Mouse (Mus musculus): ENCODE measurements around the gene Zfp362.
A peak's percentile ranks its signal among the peaks of the same experiment; 100 is the strongest.

Zfp362 gene

GRCm38 (mm10) chr4:128801675-128802465 is 4.0 kb downstream of the Zfp362 start:
- DNase-seq, result no peak

- DNase-seq, result no peak
Observed at GRCm38 (mm10) chr4:128796788-128797187, 9.1 kb downstream of the Zfp362 start.

GRCm38 (mm10) chr4:128795596-128795995 is 10.2 kb downstream of the Zfp362 start:
- DNase-seq, result no peak

- peak; percentile 40 to 51 for DNase-seq
Observed at GRCm38 (mm10) chr4:128794198-128794597, 11.6 kb downstream of the Zfp362 start.

- DNase-seq, result no peak
Observed at GRCm38 (mm10) chr4:128793710-128794109, 12.1 kb downstream of the Zfp362 start.

- DNase-seq, result no peak
Observed at GRCm38 (mm10) chr4:128789646-128790045, 16.2 kb downstream of the Zfp362 start.

- DNase-seq, result no peak
Observed at GRCm38 (mm10) chr4:128788108-128788507, 17.7 kb downstream of the Zfp362 start.

GRCm38 (mm10) chr4:128787023-128787939 is 18.6 kb downstream of the Zfp362 start:
- DNase-seq, result no peak

GRCm38 (mm10) chr4:128785921-128786654 is 19.8 kb downstream of the Zfp362 start:
- DNase-seq, result no peak

- no peak for DNase-seq
Observed at GRCm38 (mm10) chr4:128784950-128785631, 20.8 kb downstream of the Zfp362 start.

GRCm38 (mm10) chr4:128782645-128783044 is 23.2 kb downstream of the Zfp362 start:
- no peak for DNase-seq

- no peak for DNase-seq
Observed at GRCm38 (mm10) chr4:128782037-128782436, 23.8 kb downstream of the Zfp362 start.

GRCm38 (mm10) chr4:128777593-128777992 is 28.3 kb downstream of the Zfp362 start:
- DNase-seq, result no peak

- peak; percentile 85 to 90 for DNase-seq
Observed at GRCm38 (mm10) chr4:128776568-128777289, 29.1 kb downstream of the Zfp362 start.

- DNase-seq, result peak; percentile 60 to 75
Observed at GRCm38 (mm10) chr4:128774467-128774866, 31.4 kb downstream of the Zfp362 start.

- DNase-seq, result no peak
Observed at GRCm38 (mm10) chr4:128773820-128774219, 32.0 kb downstream of the Zfp362 start.

- DNase-seq, result no peak
Observed at GRCm38 (mm10) chr4:128770698-128771097, 35.1 kb downstream of the Zfp362 start.

- no peak for DNase-seq
Observed at GRCm38 (mm10) chr4:128769569-128770355, 36.1 kb downstream of the Zfp362 start.

GRCm38 (mm10) chr4:128768120-128768519 is 37.7 kb downstream of the Zfp362 start:
- DNase-seq, result no peak

- DNase-seq, result peak; percentile 33 to 43
Observed at GRCm38 (mm10) chr4:128766929-128767328, 38.9 kb downstream of the Zfp362 start.

- DNase-seq, result no peak
Observed at GRCm38 (mm10) chr4:128760029-128760428, 45.8 kb downstream of the Zfp362 start.

Data from cerebellum, postnatal 36 days (tissue).